Mouse (Mus musculus) NIH3T3 (cell line): ENCODE measurements around the gene Stra8.
A peak's percentile ranks its signal among the peaks of the same experiment; 100 is the strongest.

Experiments used
- DNase-seq: peaks from one replicate; pipeline ENCODE4 v3.0.0-alpha.2; 2012; ENCODE audit warnings: low read depth

Gene Stra8

GRCm38 (mm10) chr6:34942446-34942845, 22.5 kb downstream of the Stra8 start:
- DNase-seq: no peak

GRCm38 (mm10) chr6:34943499-34943898, 23.5 kb downstream of the Stra8 start:
- no peak for DNase-seq

- no peak for DNase-seq
These were observed 26.6 kb downstream of the Stra8 start for GRCm38 (mm10) chr6:34946486-34947079.

GRCm38 (mm10) chr6:34948461-34948860, 28.5 kb downstream of the Stra8 start:
- DNase-seq: no peak

- no peak for DNase-seq
These were observed 31.6 kb downstream of the Stra8 start for GRCm38 (mm10) chr6:34951518-34951917.

GRCm38 (mm10) chr6:34951956-34952667, 32.1 kb downstream of the Stra8 start:
- DNase-seq: no peak

- peak; percentile 60 for DNase-seq
These were observed 35.2 kb downstream of the Stra8 start for GRCm38 (mm10) chr6:34954926-34955861.

- DNase-seq: no peak
These were observed 35.9 kb downstream of the Stra8 start for GRCm38 (mm10) chr6:34955862-34956241.

- DNase-seq: peak; percentile 57
These were observed 39.2 kb downstream of the Stra8 start for GRCm38 (mm10) chr6:34959131-34959530.

- DNase-seq: no peak
These were observed 44.6 kb downstream of the Stra8 start for GRCm38 (mm10) chr6:34964550-34964949.

GRCm38 (mm10) chr6:34965819-34966539, 46.0 kb downstream of the Stra8 start:
- DNase-seq: peak; percentile 59

GRCm38 (mm10) chr6:34971181-34971580, 51.2 kb downstream of the Stra8 start:
- no peak for DNase-seq

GRCm38 (mm10) chr6:34979291-34979690, 59.3 kb downstream of the Stra8 start:
- no peak for DNase-seq

GRCm38 (mm10) chr6:34980661-34981060, 60.7 kb downstream of the Stra8 start:
- DNase-seq: no peak

- no peak for DNase-seq
These were observed 67.2 kb downstream of the Stra8 start for GRCm38 (mm10) chr6:34987085-34987645.

- DNase-seq: no peak
These were observed 68.3 kb downstream of the Stra8 start, which contains the start of gene Slc23a4 for GRCm38 (mm10) chr6:34988081-34988761. TSS of gene Slc23a4 (minus strand) at chr6:34988404.
